Mouse (Mus musculus): Measurements from ENCODE around the gene Ssbp3.

DNA sequence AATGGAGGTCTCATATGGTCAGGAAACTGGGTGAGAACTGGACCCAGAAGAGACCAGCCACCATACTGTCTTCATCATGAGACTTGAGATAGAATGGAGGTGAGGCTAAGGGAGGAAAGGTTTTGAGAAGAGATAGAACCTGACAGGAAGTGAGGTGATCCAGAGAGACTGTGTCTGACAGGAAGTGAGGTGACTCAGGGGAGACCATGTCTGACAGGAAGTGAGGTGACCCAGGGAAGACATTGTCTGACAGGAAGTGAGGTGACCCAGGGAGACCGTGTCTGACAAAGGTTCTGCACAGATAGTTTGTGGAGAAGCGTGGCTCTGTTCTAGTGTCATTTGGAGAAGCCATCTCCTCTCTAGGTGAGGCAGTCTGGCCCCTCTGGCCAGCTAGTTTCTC lies 47.6 kb downstream of the Ssbp3 start:
- TF ChIP-seq CTCF (conservative IDR thresholded peaks at IDR 0.05; ENCODE audit: low read length) (no peak), POU5F1 (IDR thresholded peaks at IDR 0.05; ENCODE audit: borderline replicate concordance, low read length) (no peak)

Measured in E14TG2a.4 (cell line).